Mouse (Mus musculus) CD4-positive, CD25-positive, alpha-beta regulatory T cell (primary cell): Measurements from ENCODE around the gene Galk1. TPM values are rescaled to one million over a fixed set of nuclear protein-coding genes. Genes with fewer than 3 reads are reported as not detected.

ENCODE experiments used
- polyA plus RNA-seq: library from polyadenylated mRNA; unstranded; fragments of 100-300 nt; shearing (Covaris generic); gene quantifications from one replicate; pipeline ENCODE4 v1.2.1, GENCODE M21; 2017

The Galk1 gene
- polyA plus RNA-seq: 42.0 TPM

DNA sequence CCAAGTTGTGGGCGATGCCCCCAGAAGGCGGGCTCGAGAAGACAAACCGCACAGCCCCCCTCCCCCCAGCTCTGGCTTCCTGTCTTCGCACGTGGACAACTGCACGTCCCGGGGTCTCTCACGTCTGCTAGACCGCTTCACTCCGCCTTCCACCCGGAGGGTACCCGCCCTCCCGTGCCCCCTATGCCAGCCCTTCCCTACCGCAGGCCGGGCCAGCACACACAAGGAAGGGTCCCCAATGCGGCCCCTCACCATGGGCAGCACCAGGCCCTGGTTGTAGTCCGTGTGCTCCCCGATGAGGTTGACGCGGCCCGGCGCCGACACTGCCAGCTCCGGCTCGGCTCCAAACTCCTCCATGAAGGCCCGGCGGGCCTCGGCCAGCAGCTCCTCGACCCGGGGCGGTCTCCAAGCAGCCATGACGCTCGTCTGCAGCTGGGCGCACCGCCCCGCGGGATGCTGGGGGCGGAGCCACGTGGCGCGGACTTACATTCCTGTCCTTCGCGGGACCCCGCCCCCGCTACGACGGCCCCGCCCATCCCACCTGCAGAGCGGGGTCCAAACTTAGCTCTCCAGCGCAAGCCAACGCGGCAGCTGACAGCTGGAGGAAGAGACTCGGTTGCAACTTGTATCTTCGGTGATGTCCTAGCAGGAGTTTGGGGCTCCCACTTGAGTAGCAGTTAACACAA is at the start of gene Galk1:
TSS of gene Galk1 (minus strand) at position 458 of the 686 bp plus-strand sequence.

DNA sequence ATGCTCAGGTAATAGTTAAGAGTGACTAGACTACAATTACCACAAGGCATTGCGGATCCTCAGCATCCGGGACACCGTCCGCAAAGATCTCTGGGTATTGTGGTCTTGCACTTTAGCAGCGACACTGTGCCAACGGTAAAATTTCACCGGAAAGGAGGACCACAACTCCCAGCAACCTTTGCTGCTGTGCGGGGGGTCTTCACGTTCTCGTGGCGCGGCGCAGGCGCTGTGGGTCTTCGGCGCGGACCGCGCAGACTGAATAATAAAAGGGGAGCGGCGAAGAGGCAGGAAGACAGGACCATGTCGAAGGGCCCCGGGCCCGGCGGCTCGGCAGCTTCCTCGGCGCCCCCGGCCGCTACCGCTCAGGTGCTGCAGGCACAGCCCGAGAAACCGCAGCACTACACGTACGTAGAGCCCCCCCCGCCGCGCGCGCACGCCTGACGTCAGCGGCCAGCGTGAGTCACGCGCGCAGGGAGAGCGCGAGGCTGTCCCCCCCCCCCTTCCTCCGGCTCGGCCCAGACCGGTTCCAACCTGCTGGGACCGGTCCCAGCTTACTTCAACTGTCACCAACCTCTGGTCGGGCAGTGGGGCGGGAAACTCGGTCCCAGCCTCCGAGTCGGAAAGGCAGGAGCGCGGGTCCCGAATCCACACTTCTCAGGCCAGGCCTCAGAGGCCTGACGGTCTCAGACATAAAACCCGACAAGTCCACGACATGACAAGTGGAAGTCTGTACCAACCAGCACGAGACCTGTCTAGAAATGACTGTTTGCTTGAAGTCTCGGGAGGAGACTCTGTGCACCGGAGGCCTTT is 17.8 kb upstream of the Galk1 start, which contains the start of gene Unk:
TSS of gene Unk (plus strand) at position 235 of the 810 bp plus-strand sequence.

DNA sequence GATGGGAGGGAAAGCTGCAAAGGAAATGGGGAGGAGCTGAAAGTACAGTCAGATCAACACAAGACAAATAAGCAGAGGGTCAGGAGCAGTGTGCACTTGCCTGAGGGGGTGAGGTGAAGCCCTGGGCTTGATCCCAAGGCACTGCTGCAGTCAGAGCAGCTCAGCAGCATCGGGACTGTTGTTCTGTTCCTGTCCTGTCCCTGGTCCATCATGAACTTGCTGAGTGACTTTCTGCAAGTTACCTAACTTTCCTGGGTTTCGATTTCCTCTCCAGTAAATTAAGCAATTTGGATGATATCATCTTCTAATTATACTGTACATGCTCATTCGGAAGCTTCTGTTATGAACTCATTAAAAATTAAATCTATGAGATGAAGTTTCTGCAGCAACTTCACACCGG is 15.2 kb upstream of the Galk1 start, which contains the start of gene H3f3b:
TSS of gene H3f3b (minus strand) at position 207 of the 400 bp plus-strand sequence.

DNA sequence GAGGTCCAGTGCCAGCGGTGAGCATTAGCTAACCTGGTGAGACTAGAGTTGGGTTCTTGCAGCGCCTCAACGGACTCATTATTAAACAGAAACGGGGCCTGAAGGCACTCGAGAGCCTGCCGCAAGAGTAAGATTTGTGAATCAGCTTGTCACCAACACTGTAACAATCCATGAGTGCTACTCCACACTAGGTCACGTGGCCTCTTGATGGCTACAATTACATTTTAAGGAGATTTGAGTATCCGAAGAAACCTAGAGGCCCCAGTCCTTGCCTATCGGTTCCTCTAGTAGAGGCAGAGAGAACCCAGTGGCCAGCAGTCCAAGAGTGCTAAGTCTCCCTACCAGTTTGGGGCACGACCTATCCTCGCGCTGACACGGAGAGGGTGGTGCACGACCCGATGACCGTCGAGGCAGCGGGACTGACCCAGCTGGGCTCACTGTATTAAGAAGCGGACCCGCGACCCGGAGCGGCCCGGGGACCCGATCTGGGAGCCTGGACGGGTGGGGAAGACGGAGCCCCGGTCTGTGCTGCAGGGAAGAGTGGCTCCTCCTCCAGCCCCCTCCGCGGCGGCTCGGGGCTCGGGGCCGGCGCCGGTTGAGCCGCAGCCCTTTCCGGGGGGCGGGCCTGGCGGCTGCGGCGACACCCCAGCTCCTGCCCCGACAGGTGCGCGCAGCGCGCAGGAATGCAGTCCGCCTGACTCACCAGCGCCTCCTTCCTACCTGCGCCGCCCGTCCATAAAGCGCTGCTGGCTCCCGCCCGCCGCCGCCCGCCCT is 38.0 kb downstream of the Galk1 start, which contains the start of gene Itgb4:
TSS of gene Itgb4 (plus strand) at position 401 of the 774 bp plus-strand sequence.

Other genes starting within 250 kb of the Galk1 start
- gene Tmem94, start 247.3 kb downstream of the Galk1 start, polyA plus RNA-seq: 26.2 TPM
- gene Caskin2, start 199.1 kb downstream of the Galk1 start, polyA plus RNA-seq: 1.6 TPM
- 38.2 TPM for gene Tsen54, start 198.0 kb downstream of the Galk1 start, polyA plus RNA-seq
- gene Llgl2, start 188.7 kb downstream of the Galk1 start, polyA plus RNA-seq: 35.4 TPM
- gene Myo15b, start 154.3 kb downstream of the Galk1 start, polyA plus RNA-seq: 0.04 TPM
- 0.44 TPM for gene Smim5, start 112.8 kb downstream of the Galk1 start, polyA plus RNA-seq
- gene Smim6, start 100.7 kb downstream of the Galk1 start, polyA plus RNA-seq: 1.0 TPM
- 39.1 TPM for gene Sap30bp, start 79.4 kb downstream of the Galk1 start, polyA plus RNA-seq
- gene Recql5, start 79.2 kb downstream of the Galk1 start, polyA plus RNA-seq: 21.0 TPM
- 0.06 TPM for gene Itgb4, start 38.0 kb downstream of the Galk1 start, polyA plus RNA-seq
- gene H3f3b, start 15.2 kb upstream of the Galk1 start, polyA plus RNA-seq: 1,568 TPM
- 43.3 TPM for gene Unk, start 17.6 kb upstream of the Galk1 start, polyA plus RNA-seq
- 154 TPM for gene Unc13d, start 65.2 kb upstream of the Galk1 start, polyA plus RNA-seq
- gene Wbp2, start 74.3 kb upstream of the Galk1 start, polyA plus RNA-seq: 187 TPM
- gene Trim47, start 114.5 kb upstream of the Galk1 start, polyA plus RNA-seq: 0.61 TPM
- gene Trim65, start 118.4 kb upstream of the Galk1 start, polyA plus RNA-seq: 16.6 TPM
- 72.0 TPM for gene Mrpl38, start 126.1 kb upstream of the Galk1 start, polyA plus RNA-seq
- 11.1 TPM for gene Fbf1, start 155.4 kb upstream of the Galk1 start, polyA plus RNA-seq
- 70.5 TPM for gene Ten1, start 186.1 kb upstream of the Galk1 start, polyA plus RNA-seq
- gene Acox1, start 186.3 kb upstream of the Galk1 start, polyA plus RNA-seq: 15.6 TPM
- 0.23 TPM for gene Evpl, start 225.4 kb upstream of the Galk1 start, polyA plus RNA-seq